Comparison of ENCODE assay signal across 19 mouse cellular contexts in the genomic region with DNA sequence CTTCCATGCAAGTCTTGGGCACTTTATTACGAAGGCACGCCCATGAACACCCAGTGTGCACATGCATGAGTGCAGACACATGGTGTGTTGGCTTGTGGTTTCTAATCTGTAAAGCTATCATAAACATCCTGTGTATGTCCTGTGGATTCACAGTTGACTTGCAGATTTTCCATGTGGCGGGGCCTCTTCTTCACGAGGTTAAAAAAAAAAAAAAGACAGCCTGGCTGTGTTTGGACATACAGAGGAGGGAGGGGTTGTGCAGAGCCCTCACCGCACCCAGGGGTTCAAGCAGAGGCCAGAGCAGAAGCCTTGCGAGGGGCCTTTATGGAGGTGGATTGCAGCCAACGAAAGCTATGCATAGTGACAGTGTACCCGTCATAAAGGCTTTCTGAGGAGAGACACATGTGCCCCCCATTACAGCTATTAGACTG.
DNase-seq lines count a peak whose midpoint lies in the region; ATAC-seq and TF ChIP-seq lines count a peak whose summit lies in the region.
"Had no signal": no experiment of that assay in that cellular context is flagged by ENCODE, and none has a peak within 500 bp of the region (broad histone marks: within the 10 kb centered on the region; RNA-seq: fewer than 3 reads in every experiment).

No protein-coding gene starts in this region.

- H3K4me3 ChIP-seq in kidney, embryonic 15.5 days (replicated peaks): no peak overlapping the region
- no peak overlapping the region for H3K4me3 ChIP-seq in kidney, adult 2 months (ENCODE audit: insufficient read depth, low read depth, low read length)
- no peak overlapping the region for H3K4me3 ChIP-seq in lung, embryonic 14.5 days (ENCODE audit: low read depth, low read length)
- H3K4me3 ChIP-seq in stomach, postnatal 0 days (ENCODE audit: low read depth, low read length): no peak overlapping the region
- H3K4me3 ChIP-seq: hindbrain, embryonic 13.5 days; liver, embryonic 12.5 days; neural tube, embryonic 12.5 days had no signal

- TF ChIP-seq EP300 in stomach, postnatal 0 days (optimal IDR thresholded peaks at IDR 0.05): no peak

- no peak for TF ChIP-seq POLR2A in kidney, adult 2 months (IDR thresholded peaks at IDR 0.05; ENCODE audit: low read depth, low read length)

- peak overlapping the region; percentile 69 for H3K27ac ChIP-seq in kidney, embryonic 15.5 days
- H3K27ac ChIP-seq in kidney, adult 2 months (ENCODE audit: insufficient read depth, low read depth, low read length): no peak overlapping the region
- no peak overlapping the region for H3K27ac ChIP-seq in lung, embryonic 14.5 days (ENCODE audit: low read depth)
- H3K27ac ChIP-seq in stomach, postnatal 0 days (replicated peaks): no peak overlapping the region
- H3K27ac ChIP-seq: hindbrain, embryonic 13.5 days; liver, embryonic 12.5 days; neural tube, embryonic 12.5 days had no signal

- WGBS in kidney, embryonic 15.5 days: 56% methylated on average over 8 of the region's 8 CpGs
- WGBS in kidney, adult 2 months: 73% methylated on average over 8 of the region's 8 CpGs
- 27% methylated on average over 8 of the region's 8 CpGs for WGBS in lung, embryonic 14.5 days
- WGBS in stomach, postnatal 0 days: 34% methylated on average over 8 of the region's 8 CpGs

- peak; percentile 61 for ATAC-seq in kidney, embryonic 15.5 days (replicated peaks; ENCODE audit: low FRiP score)
- ATAC-seq in lung, embryonic 14.5 days (ENCODE audit: insufficient read depth): peak; percentile 83
- ATAC-seq in stomach, postnatal 0 days (ENCODE audit: low FRiP score, low TSS enrichment): peak; percentile 47; the same call in 1 of the 2 replicates
- ATAC-seq: forebrain, postnatal 0 days; liver, embryonic 12.5 days; Patski had no signal

- H3K4me2 ChIP-seq in kidney, embryonic 15.5 days: no peak overlapping the region
- H3K4me2 ChIP-seq in lung, embryonic 14.5 days: no peak overlapping the region
- no peak overlapping the region for H3K4me2 ChIP-seq in stomach, postnatal 0 days (replicated peaks; ENCODE audit: low read depth)
- H3K4me2 ChIP-seq: hindbrain, embryonic 13.5 days; liver, embryonic 12.5 days; neural tube, embryonic 12.5 days had no signal

- no peak overlapping the region for H3K9ac ChIP-seq in kidney, embryonic 15.5 days
- no peak overlapping the region for H3K9ac ChIP-seq in lung, embryonic 14.5 days
- H3K9ac ChIP-seq in stomach, postnatal 0 days (ENCODE audit: low read length): no peak overlapping the region
- H3K9ac ChIP-seq: forebrain, postnatal 0 days; hindbrain, embryonic 13.5 days; liver, embryonic 12.5 days; neural tube, embryonic 12.5 days had no signal

- 0 out of 2 replicates have a peak, but pooled peaks cover 4% of the 10 kb centered on the region for H3K27me3 ChIP-seq in kidney, embryonic 15.5 days
- no peaks in the 10 kb centered on the region for H3K27me3 ChIP-seq in kidney, adult 2 months (replicated peaks; ENCODE audit: control insufficient read depth, insufficient read depth, low read length)
- H3K27me3 ChIP-seq in lung, embryonic 14.5 days (ENCODE audit: insufficient read depth, low read length): no peaks in the 10 kb centered on the region
- no peaks in the 10 kb centered on the region for H3K27me3 ChIP-seq in stomach, postnatal 0 days (ENCODE audit: control insufficient read depth, insufficient read depth, low read length)
- H3K27me3 ChIP-seq: CH12.LX, Patski had no signal

- no peak for DNase-seq in kidney, adult 2 months
- DNase-seq in lung, embryonic 14.5 days: peak; percentile 79
- no peak for DNase-seq in lung, postnatal 10 days
- DNase-seq in thymus, postnatal 0 days (ENCODE audit: low spot score): peak; percentile 8
- no peak for DNase-seq in thymus, adult 18-20 months
- no peak for DNase-seq in stomach, postnatal 0 days (ENCODE audit: low spot score)
- no peak for DNase-seq in embryo, embryonic 10.5 days (ENCODE audit: low spot score)
- DNase-seq: adrenal gland, postnatal 36 days; cerebellum, adult 9-10 months; forebrain, postnatal 0 days; gastrocnemius, postnatal 36 days; midbrain, embryonic 14.5 days had no signal

- no peaks in the 10 kb centered on the region for H3K36me3 ChIP-seq in kidney, embryonic 15.5 days
- no peaks in the 10 kb centered on the region for H3K36me3 ChIP-seq in kidney, adult 2 months (ENCODE audit: control insufficient read depth, insufficient read depth, low read length)
- no peaks in the 10 kb centered on the region for H3K36me3 ChIP-seq in lung, embryonic 14.5 days (ENCODE audit: insufficient read depth)
- no peaks in the 10 kb centered on the region for H3K36me3 ChIP-seq in stomach, postnatal 0 days (ENCODE audit: control insufficient read depth, insufficient read depth, low read length)
- H3K36me3 ChIP-seq: G1E; hindbrain, embryonic 13.5 days; liver, embryonic 12.5 days; neural tube, embryonic 12.5 days had no signal

- H3K4me1 ChIP-seq in kidney, embryonic 15.5 days: peaks cover 34% of the 10 kb centered on the region
- no peaks in the 10 kb centered on the region for H3K4me1 ChIP-seq in kidney, adult 2 months (ENCODE audit: control insufficient read depth, insufficient read depth, low read length)
- H3K4me1 ChIP-seq in lung, embryonic 14.5 days (ENCODE audit: insufficient read depth): 0 out of 2 replicates have a peak, but pooled peaks cover 15% of the 10 kb centered on the region
- H3K4me1 ChIP-seq in stomach, postnatal 0 days (replicated peaks; ENCODE audit: control insufficient read depth, insufficient read depth): no peaks in the 10 kb centered on the region; the same call in 1 of the 2 replicates
- H3K4me1 ChIP-seq: liver, embryonic 12.5 days had no signal

- TF ChIP-seq CTCF in kidney, adult 2 months (conservative IDR thresholded peaks at IDR 0.05; ENCODE audit: insufficient read depth, insufficient read length, low read depth, low read length): no peak
- TF ChIP-seq CTCF in lung, embryonic 14.5 days (IDR thresholded peaks at IDR 0.05; ENCODE audit: low read depth): no peak
- no peak for TF ChIP-seq CTCF in stomach, postnatal 0 days (IDR thresholded peaks at IDR 0.05; ENCODE audit: low read depth)

- H3K9me3 ChIP-seq in kidney, embryonic 15.5 days (replicated peaks): peaks cover 4% of the 10 kb centered on the region; the same call in 1 of the 2 replicates
- no peaks in the 10 kb centered on the region for H3K9me3 ChIP-seq in lung, embryonic 14.5 days (ENCODE audit: low read depth, low read length)
- no peaks in the 10 kb centered on the region for H3K9me3 ChIP-seq in stomach, postnatal 0 days (ENCODE audit: control insufficient read depth, low read length)

Comparison
In these comparisons a context has a peak if more than half of its experiments do, and no peak if none do; other contexts are left out.
1. DNase-seq: peak in lung, embryonic 14.5 days (single experiment) and thymus, postnatal 0 days (single experiment); none in kidney, adult 2 months (single experiment), lung, postnatal 10 days (single experiment), thymus, adult 18-20 months (0 of 2), stomach, postnatal 0 days (single experiment) and embryo, embryonic 10.5 days (single experiment).
2. Peak in every context shown above with its lines, with median percentiles within 50 percentile points of each other: ATAC-seq.